Mouse (Mus musculus) myocyte (in vitro differentiated cells): ENCODE data around the gene Gm21903. TPM values are rescaled to one million over a fixed set of nuclear protein-coding genes. Genes with fewer than 3 reads are reported as not detected.
"Not testable (repeated sequence)": the region's sequence is repeated elsewhere in the genome, so short reads cannot be mapped to it uniquely, and the experiment has no call there.

Experiments
- H3K27me3 ChIP-seq: one replicate; pipeline ENCODE4 v1.6.1; 2011; ENCODE audit not compliant: control insufficient read depth, insufficient read depth, insufficient read length
- H3K36me3 ChIP-seq: one replicate; pipeline ENCODE4 v1.6.1; 2011; ENCODE audit not compliant: control insufficient read depth, insufficient read depth
- H3K4me2 ChIP-seq: one replicate; pipeline ENCODE4 v1.6.1; 2011; ENCODE audit warnings: low read depth, control low read depth
- H3K4me3 ChIP-seq: one replicate; pipeline ENCODE4 v1.5.1; 2011; ENCODE audit warnings: mild to moderate bottlenecking, control low read depth, moderate library complexity
- H3K79me2 ChIP-seq: one replicate; pipeline ENCODE4 v1.6.1; 2011; ENCODE audit not compliant: control insufficient read depth, insufficient read depth
- H3ac ChIP-seq: one replicate; pipeline ENCODE4 v1.6.1; 2011; ENCODE audit not compliant: control insufficient read depth, insufficient read length
- CEBPB ChIP-seq: IDR thresholded peaks from 2 replicates; pipeline ENCODE4 v1.6.1; 2011; ENCODE audit warnings: mild to moderate bottlenecking, moderate library complexity; ENCODE audit not compliant: poor library complexity, insufficient read depth, severe bottlenecking
- E2F4 ChIP-seq: IDR thresholded peaks from one replicate; pipeline ENCODE4 v1.6.1; 2011; ENCODE audit warnings: mild to moderate bottlenecking, control low read depth, moderate library complexity; ENCODE audit not compliant: insufficient read depth
- MAX ChIP-seq: IDR thresholded peaks from one replicate; pipeline ENCODE4 v1.6.1; 2011; ENCODE audit warnings: low read depth, mild to moderate bottlenecking, control low read depth
- MYOD1 ChIP-seq, 3 experiments: IDR thresholded peaks; one replicate each; pipeline ENCODE4 v1.6.1; 2011; ENCODE audit warnings: control low read depth in 2 of 3, low read depth in 2 of 3, mild to moderate bottlenecking in 2 of 3, moderate library complexity in 1 of 3; ENCODE audit not compliant: insufficient read length in 2 of 3, control insufficient read depth in 1 of 3
- MYOG ChIP-seq, 3 experiments: IDR thresholded peaks; one replicate each; pipeline ENCODE4 v1.6.1; 2011; ENCODE audit warnings: control low read depth in 2 of 3, low read depth in 2 of 3, mild to moderate bottlenecking in 2 of 3; ENCODE audit not compliant: insufficient read length in 2 of 3, control insufficient read depth in 1 of 3, insufficient read depth in 1 of 3
- POLR2A ChIP-seq: IDR thresholded peaks from one replicate; pipeline ENCODE4 v1.6.1; 2011; ENCODE audit warnings: low read depth, mild to moderate bottlenecking, control low read depth, moderate library complexity; ENCODE audit not compliant: insufficient read length
- POLR2AphosphoS2 ChIP-seq: IDR thresholded peaks from one replicate; pipeline ENCODE4 v1.6.1; 2011; ENCODE audit warnings: low read depth, control low read depth; ENCODE audit not compliant: insufficient read length
- REST ChIP-seq: IDR thresholded peaks from one replicate; pipeline ENCODE4 v1.6.1; 2011; ENCODE audit warnings: mild to moderate bottlenecking, control low read depth, moderate library complexity; ENCODE audit not compliant: insufficient read depth, insufficient read length
- SRF ChIP-seq: IDR thresholded peaks from one replicate; pipeline ENCODE4 v1.6.1; 2011; ENCODE audit warnings: low read depth; ENCODE audit not compliant: control insufficient read depth, insufficient read length
- TCF12 ChIP-seq: IDR thresholded peaks from one replicate; pipeline ENCODE4 v1.6.1; 2011; ENCODE audit warnings: mild to moderate bottlenecking, control low read depth; ENCODE audit not compliant: poor library complexity, insufficient read depth, severe bottlenecking
- TCF3 ChIP-seq: IDR thresholded peaks from one replicate; pipeline ENCODE4 v1.6.1; 2011; ENCODE audit warnings: low read depth, control low read depth; ENCODE audit not compliant: insufficient read length
- USF1 ChIP-seq: IDR thresholded peaks from one replicate; pipeline ENCODE4 v1.6.1; 2011; ENCODE audit warnings: low read depth, mild to moderate bottlenecking, control low read depth, moderate library complexity
- polyA plus RNA-seq: library from polyadenylated mRNA; unstranded; fragments of >200 nt; fragmentation: generic; extraction: Trizol; gene quantifications from one replicate; pipeline ENCODE4 v1.2.1, GENCODE M21; 2012; ENCODE audit warnings: missing spikeins

Gm21903 gene
- polyA plus RNA-seq: not detected

DNA sequence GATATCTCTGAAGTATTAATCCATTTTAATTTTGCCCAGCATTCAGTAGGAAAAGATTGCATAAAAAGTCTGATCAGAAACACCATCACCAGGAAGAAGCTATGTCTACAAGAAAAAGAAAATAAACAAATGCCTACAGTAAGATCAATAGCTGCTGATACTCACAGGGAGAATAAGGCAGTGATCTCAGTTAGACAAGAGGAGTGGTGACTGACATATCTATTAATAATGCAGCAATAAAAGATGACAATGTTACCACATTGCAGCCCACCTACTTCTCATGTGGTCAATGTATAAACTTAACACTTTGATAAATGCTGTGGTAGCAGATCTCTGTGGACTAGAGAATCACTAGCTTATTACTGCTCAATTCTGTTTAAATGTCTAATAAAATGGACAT lies at the start of gene Gm21903:
TSS of gene Gm21903 (minus strand) at position 101 of the 400 bp plus-strand sequence.
- H3K27me3 ChIP-seq: no peaks in the 10 kb centered on the region
- TF ChIP-seq TCF12 (no peak), E2F4 (no peak), REST (no peak), MYOG (IDR thresholded peaks at IDR 0.05; ENCODE audit: control insufficient read depth in 1 of 3, insufficient read depth in 1 of 3, insufficient read length in 2 of 3, low read depth in 2 of 3) (no peak), POLR2A (no peak), USF1 (no peak)
- no peaks in the 10 kb centered on the region for H3K36me3 ChIP-seq
- H3K4me2 ChIP-seq: no peak within 1 kb of the TSS
- H3ac ChIP-seq: no peak within 1 kb of the TSS
- H3K79me2 ChIP-seq: no peaks in the 10 kb centered on the region
- H3K4me3 ChIP-seq: no peak within 1 kb of the TSS

DNA sequence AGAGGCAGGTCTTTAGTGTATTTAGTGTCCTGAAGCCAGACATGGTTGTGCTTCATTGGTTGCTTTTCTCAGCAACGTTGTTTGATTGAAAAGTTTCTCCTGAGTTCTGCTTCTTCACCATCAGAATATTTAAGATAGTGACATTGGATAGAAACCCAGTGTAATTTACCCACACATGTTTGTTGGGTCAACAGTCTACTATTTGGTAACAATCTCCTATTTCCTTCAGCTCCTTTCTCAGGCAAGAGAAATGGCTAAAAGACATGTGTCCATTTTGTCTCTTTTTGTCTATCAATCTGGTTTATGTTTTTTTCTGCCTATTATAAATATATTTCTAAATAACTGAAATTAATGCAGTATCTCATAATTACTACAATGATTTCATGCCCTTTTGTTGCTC lies 33.8 kb upstream of the Gm21903 start, which contains the start of gene Esp23:
TSS of gene Esp23 (minus strand) at position 101 of the 400 bp plus-strand sequence.
- H3K79me2 ChIP-seq: no peaks in the 10 kb centered on the region
- H3K36me3 ChIP-seq: no peaks in the 10 kb centered on the region
- TF ChIP-seq CEBPB (no peak), SRF (no peak), USF1 (no peak), TCF12 (no peak), MAX (no peak), E2F4 (no peak), REST (no peak), MYOG (IDR thresholded peaks at IDR 0.05; ENCODE audit: control insufficient read depth in 1 of 3, insufficient read depth in 1 of 3, insufficient read length in 2 of 3, low read depth in 2 of 3) (no peak), TCF3 (no peak), MYOD1 (IDR thresholded peaks at IDR 0.05; ENCODE audit: control insufficient read depth in 1 of 3, insufficient read length in 2 of 3, low read depth in 2 of 3) (no peak), POLR2AphosphoS2 (no peak), POLR2A (no peak)
- H3ac ChIP-seq: no peak within 1 kb of the TSS
- no peaks in the 10 kb centered on the region for H3K27me3 ChIP-seq
- no peak within 1 kb of the TSS for H3K4me3 ChIP-seq
- H3K4me2 ChIP-seq: no peak within 1 kb of the TSS

DNA sequence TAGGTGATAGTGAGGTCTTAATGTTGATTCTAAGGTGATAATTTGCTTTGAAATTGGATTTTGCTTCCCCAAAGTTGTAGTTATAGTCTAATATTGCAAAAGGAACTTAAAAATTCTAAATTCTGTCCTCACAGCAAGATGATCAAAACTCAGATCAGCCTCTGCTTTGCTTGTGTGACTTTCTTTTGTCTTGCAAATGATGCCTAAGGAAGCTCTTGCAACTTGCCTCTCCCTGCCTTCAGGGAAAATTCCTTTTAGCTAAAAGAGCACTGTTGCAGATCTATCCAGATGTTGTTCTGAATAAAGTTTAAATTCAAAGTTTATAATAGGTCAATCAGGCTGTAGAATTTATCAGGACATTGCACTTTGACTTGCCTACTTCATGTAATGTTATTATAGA lies 20.5 kb upstream of the Gm21903 start:
- Histone ChIP-seq H3K79me2 (no peaks in the 10 kb centered on the region), H3K4me2 (no peak overlapping the region), H3K27me3 (no peaks in the 10 kb centered on the region), H3ac (no peak overlapping the region), H3K36me3 (no peaks in the 10 kb centered on the region), H3K4me3 (no peak overlapping the region)
- TF ChIP-seq MYOG (IDR thresholded peaks at IDR 0.05; ENCODE audit: control insufficient read depth in 1 of 3, insufficient read depth in 1 of 3, insufficient read length in 2 of 3, low read depth in 2 of 3) (no peak), CEBPB (no peak), TCF3 (no peak), MYOD1 (IDR thresholded peaks at IDR 0.05; ENCODE audit: control insufficient read depth in 1 of 3, insufficient read length in 2 of 3, low read depth in 2 of 3) (no peak), MAX (no peak), USF1 (no peak)

DNA sequence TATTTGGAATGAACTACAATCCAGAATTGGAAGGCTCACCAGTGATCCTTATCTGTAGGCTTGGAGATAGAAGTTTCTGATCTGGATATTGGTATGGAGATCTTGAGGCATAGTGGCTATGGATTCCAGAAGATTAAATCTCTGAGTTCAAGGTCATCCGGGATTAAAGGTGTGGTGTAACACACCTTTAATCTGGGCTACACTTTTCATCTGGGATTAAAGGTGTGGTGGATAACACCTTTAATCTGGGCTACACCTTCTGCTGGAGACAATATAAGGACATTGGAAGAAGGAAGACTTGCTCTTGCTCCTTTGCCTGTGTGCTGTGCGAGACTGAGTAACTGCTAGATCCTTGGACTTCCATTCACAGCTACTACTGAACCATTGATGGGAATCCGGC lies 6.7 kb downstream of the Gm21903 start, which contains the start of gene Esp24:
TSS of gene Esp24 (plus strand) at position 301 of the 400 bp plus-strand sequence.
- not testable (repeated sequence) for H3K79me2 ChIP-seq, H3K36me3 ChIP-seq, H3K27me3 ChIP-seq, H3K4me3 ChIP-seq, H3ac ChIP-seq, H3K4me2 ChIP-seq

DNA sequence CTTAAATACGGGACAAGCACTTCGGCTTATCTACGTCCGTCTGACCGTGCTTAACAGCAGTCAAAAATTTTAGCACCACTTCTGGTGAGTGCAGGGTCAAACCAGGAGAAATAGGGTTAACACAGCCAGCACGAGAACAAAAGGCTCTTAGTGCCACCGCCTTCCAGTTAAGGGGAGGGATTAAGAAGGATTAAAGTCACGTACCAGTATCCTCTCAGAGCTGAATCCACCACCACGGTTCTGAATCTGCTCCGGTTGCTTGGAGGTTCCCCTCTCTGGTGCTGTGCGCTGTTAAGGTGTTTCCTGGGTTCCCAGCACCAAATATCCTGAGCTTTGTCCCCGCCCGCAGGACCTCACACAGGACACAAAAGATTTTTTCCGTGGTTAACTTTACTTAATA lies 26.0 kb downstream of the Gm21903 start:
- Histone ChIP-seq H3K4me2 (no peak overlapping the region), H3K4me3 (no peak overlapping the region), H3ac (no peak overlapping the region), H3K79me2 (no peaks in the 10 kb centered on the region), H3K27me3 (no peaks in the 10 kb centered on the region), H3K36me3 (no peaks in the 10 kb centered on the region)
- TF ChIP-seq POLR2AphosphoS2: no peak
- TF ChIP-seq CEBPB: no peak
- no peak for TF ChIP-seq POLR2A
- no peak for TF ChIP-seq MYOD1 (IDR thresholded peaks at IDR 0.05; ENCODE audit: control insufficient read depth in 1 of 3, insufficient read length in 2 of 3, low read depth in 2 of 3)
- TF ChIP-seq TCF12: no peak
- no peak for TF ChIP-seq REST
- TF ChIP-seq E2F4: no peak
- TF ChIP-seq MAX: no peak
- no peak for TF ChIP-seq TCF3
